ENCODE assay signal across 9 mouse cellular contexts in the genomic region with DNA sequence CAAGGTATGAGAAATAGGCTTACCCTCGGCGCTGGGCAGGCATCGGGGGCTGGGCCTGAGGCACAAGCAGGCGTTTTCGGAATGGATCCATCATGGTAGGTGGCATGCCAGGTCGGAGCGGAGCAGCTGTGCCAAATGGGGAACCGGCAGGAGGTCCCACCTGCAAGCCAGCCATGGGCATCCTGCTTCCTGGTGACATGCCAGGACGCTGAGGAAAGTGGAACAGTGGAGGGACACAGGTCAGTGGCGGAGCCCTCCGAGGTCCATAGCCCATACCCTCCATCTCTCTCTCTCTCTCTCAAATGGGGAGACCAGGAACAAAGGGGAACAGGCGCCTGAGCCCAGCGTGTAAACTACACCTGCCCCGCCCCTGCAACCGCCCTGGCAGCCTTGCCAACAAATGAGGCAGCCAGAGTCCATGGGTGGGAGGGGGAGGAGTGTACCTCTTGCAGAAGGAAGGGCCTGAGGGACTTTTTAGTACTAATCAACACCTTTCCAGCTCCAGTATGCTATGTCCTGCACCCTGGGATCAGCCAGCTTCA. TPM values are rescaled to one million over a fixed set of nuclear protein-coding genes. Genes with fewer than 3 reads are reported as not detected.
A peak's percentile ranks its signal among the peaks of the same experiment; 100 is the strongest.
DNase-seq lines count a peak whose midpoint lies in the region; ATAC-seq lines count a peak whose summit lies in the region.
"Had no signal": no experiment of that assay in that cellular context is flagged by ENCODE, and none has a peak within 500 bp of the region (broad histone marks: within the 10 kb centered on the region; RNA-seq: fewer than 3 reads in every experiment).

No protein-coding gene starts in this region.

- no peak overlapping the region for H3K27ac ChIP-seq in intestine, embryonic 15.5 days
- no peak overlapping the region for H3K27ac ChIP-seq in intestine, embryonic 16.5 days (ENCODE audit: low read length)
- peak overlapping the region; percentile 73 for H3K27ac ChIP-seq in forebrain, embryonic 13.5 days

- peak; percentile 72 to 81 for DNase-seq in adrenal gland, postnatal 36 days
- DNase-seq in kidney, adult 9 months: peak; percentile 73
- no peak for DNase-seq in right cerebral cortex, postnatal 25 days
- no peak for DNase-seq in left cerebral cortex, adult 11 months (ENCODE audit: low spot score)

- peaks cover 42% of the 10 kb centered on the region for H3K36me3 ChIP-seq in intestine, embryonic 15.5 days
- peaks cover 34% of the 10 kb centered on the region for H3K36me3 ChIP-seq in intestine, embryonic 16.5 days (ENCODE audit: control insufficient read depth, insufficient read depth, low read length)
- peaks cover 50% of the 10 kb centered on the region for H3K36me3 ChIP-seq in forebrain, embryonic 13.5 days (ENCODE audit: poor library complexity, severe bottlenecking)

- ATAC-seq in intestine, embryonic 15.5 days: peak; percentile 15; the same call in 1 of the 2 replicates
- ATAC-seq in intestine, embryonic 16.5 days: no peak
- no peak for ATAC-seq in forebrain, embryonic 13.5 days
- ATAC-seq in megakaryocyte progenitor cell, adult 5-6 weeks (replicated peaks; ENCODE audit: poor library complexity): peak; percentile 62

- H3K9ac ChIP-seq in intestine, embryonic 15.5 days: no peak overlapping the region
- H3K9ac ChIP-seq in intestine, embryonic 16.5 days (ENCODE audit: low read depth, low read length): no peak overlapping the region
- H3K9ac ChIP-seq in forebrain, embryonic 13.5 days: no peak overlapping the region

- no peak overlapping the region for H3K4me2 ChIP-seq in intestine, embryonic 15.5 days (replicated peaks)
- no peak overlapping the region for H3K4me2 ChIP-seq in intestine, embryonic 16.5 days (ENCODE audit: low read depth, low read length)
- no peak overlapping the region for H3K4me2 ChIP-seq in forebrain, embryonic 13.5 days

- H3K27me3 ChIP-seq in intestine, embryonic 15.5 days (replicated peaks): no peaks in the 10 kb centered on the region
- no peaks in the 10 kb centered on the region for H3K27me3 ChIP-seq in intestine, embryonic 16.5 days (replicated peaks; ENCODE audit: control insufficient read depth, insufficient read depth, low read length)
- no peaks in the 10 kb centered on the region for H3K27me3 ChIP-seq in forebrain, embryonic 13.5 days
- H3K27me3 ChIP-seq: CH12.LX had no signal

- H3K4me3 ChIP-seq in intestine, embryonic 15.5 days (replicated peaks): no peak overlapping the region
- no peak overlapping the region for H3K4me3 ChIP-seq in intestine, embryonic 16.5 days (ENCODE audit: low read length)
- no peak overlapping the region for H3K4me3 ChIP-seq in forebrain, embryonic 13.5 days

- 74% methylated on average over 15 of the region's 15 CpGs for WGBS in intestine, embryonic 15.5 days
- WGBS in intestine, embryonic 16.5 days: 65% methylated on average over 15 of the region's 15 CpGs
- 79% methylated on average over 15 of the region's 15 CpGs for WGBS in forebrain, embryonic 13.5 days

- no peaks in the 10 kb centered on the region for H3K9me3 ChIP-seq in intestine, embryonic 15.5 days
- H3K9me3 ChIP-seq in intestine, embryonic 16.5 days (ENCODE audit: control insufficient read depth, low read length): no peaks in the 10 kb centered on the region
- no peaks in the 10 kb centered on the region for H3K9me3 ChIP-seq in forebrain, embryonic 13.5 days (replicated peaks)

- H3K4me1 ChIP-seq in intestine, embryonic 15.5 days (replicated peaks): peaks cover 39% of the 10 kb centered on the region
- peaks cover 36% of the 10 kb centered on the region for H3K4me1 ChIP-seq in intestine, embryonic 16.5 days (ENCODE audit: control insufficient read depth, insufficient read depth, low read length)
- H3K4me1 ChIP-seq in forebrain, embryonic 13.5 days: peaks cover 41% of the 10 kb centered on the region

RNA-seq across cellular contexts. Expression of gene Smarcd2, which starts 5.4 kb away (rescaled TPM):
- polyA plus RNA-seq in intestine, embryonic 15.5 days (2015; fragmentation: Nextera tagmentation; extraction: Ambion mirVana): 60.6 and 61.5 TPM in 2 replicates
- 48.1 and 49.7 TPM in 2 replicates for polyA plus RNA-seq in intestine, embryonic 16.5 days (2015; fragmentation: Nextera tagmentation; extraction: Ambion mirVana)
- 10 to 100 TPM; 68.1 to 86.5 TPM for total RNA-seq in adrenal gland, postnatal 36 days (2021)
- polyA plus RNA-seq in forebrain, embryonic 13.5 days (2015; fragmentation: Nextera tagmentation; extraction: Ambion mirVana): 14.2 and 14.3 TPM in 2 replicates
- total RNA-seq in megakaryocyte progenitor cell, adult 5-6 weeks (2015): 62.9 and 63.5 TPM in 2 replicates
- 216 and 275 TPM in 2 replicates for total RNA-seq in megakaryocyte progenitor cell, adult 5-6 weeks (2017)

RNA-seq across cellular contexts. Expression of gene Tcam1, which starts 9.1 kb away (rescaled TPM):
- polyA plus RNA-seq in intestine, embryonic 15.5 days (2015; fragmentation: Nextera tagmentation; extraction: Ambion mirVana): 0.31 and 0.33 TPM in 2 replicates
- 0.20 and 0.27 TPM in 2 replicates for polyA plus RNA-seq in intestine, embryonic 16.5 days (2015; fragmentation: Nextera tagmentation; extraction: Ambion mirVana)
- total RNA-seq in adrenal gland, postnatal 36 days (2021): under 1 TPM; 0.23 to 0.36 TPM
- 0.10 and 0.14 TPM in 2 replicates for polyA plus RNA-seq in forebrain, embryonic 13.5 days (2015; fragmentation: Nextera tagmentation; extraction: Ambion mirVana)
- 2.2 and 2.3 TPM in 2 replicates for total RNA-seq in megakaryocyte progenitor cell, adult 5-6 weeks (2015)
- 1.6 and 1.7 TPM in 2 replicates for total RNA-seq in megakaryocyte progenitor cell, adult 5-6 weeks (2017)

RNA-seq across cellular contexts. Expression of gene Psmc5, which starts 11.4 kb away (rescaled TPM):
- 247 and 259 TPM in 2 replicates for polyA plus RNA-seq in intestine, embryonic 15.5 days (2015; fragmentation: Nextera tagmentation; extraction: Ambion mirVana)
- 234 and 263 TPM in 2 replicates for polyA plus RNA-seq in intestine, embryonic 16.5 days (2015; fragmentation: Nextera tagmentation; extraction: Ambion mirVana)
- total RNA-seq in adrenal gland, postnatal 36 days (2021): 100 to 1,000 TPM; 154 to 172 TPM
- polyA plus RNA-seq in forebrain, embryonic 13.5 days (2015; fragmentation: Nextera tagmentation; extraction: Ambion mirVana): 322 and 348 TPM in 2 replicates
- 52.0 and 54.1 TPM in 2 replicates for total RNA-seq in megakaryocyte progenitor cell, adult 5-6 weeks (2015)
- total RNA-seq in megakaryocyte progenitor cell, adult 5-6 weeks (2017): 110 and 120 TPM in 2 replicates

RNA-seq across cellular contexts. Expression of gene Ftsj3, which starts 11.5 kb away (rescaled TPM):
- 52.5 and 56.3 TPM in 2 replicates for polyA plus RNA-seq in intestine, embryonic 15.5 days (2015; fragmentation: Nextera tagmentation; extraction: Ambion mirVana)
- 42.9 and 50.8 TPM in 2 replicates for polyA plus RNA-seq in intestine, embryonic 16.5 days (2015; fragmentation: Nextera tagmentation; extraction: Ambion mirVana)
- 10 to 100 TPM; 55.2 to 66.2 TPM for total RNA-seq in adrenal gland, postnatal 36 days (2021)
- polyA plus RNA-seq in forebrain, embryonic 13.5 days (2015; fragmentation: Nextera tagmentation; extraction: Ambion mirVana): 46.4 and 52.7 TPM in 2 replicates
- total RNA-seq in megakaryocyte progenitor cell, adult 5-6 weeks (2015): 45.5 and 45.7 TPM in 2 replicates
- total RNA-seq in megakaryocyte progenitor cell, adult 5-6 weeks (2017): 151 and 191 TPM in 2 replicates

RNA-seq across cellular contexts. Expression of gene Gh, which starts 34.3 kb away (rescaled TPM):
- not detected in 2 replicates for polyA plus RNA-seq in intestine, embryonic 15.5 days (2015; fragmentation: Nextera tagmentation; extraction: Ambion mirVana)
- polyA plus RNA-seq in intestine, embryonic 16.5 days (2015; fragmentation: Nextera tagmentation; extraction: Ambion mirVana): not detected in 2 replicates
- total RNA-seq in adrenal gland, postnatal 36 days (2021): not detected
- not detected in 2 replicates for polyA plus RNA-seq in forebrain, embryonic 13.5 days (2015; fragmentation: Nextera tagmentation; extraction: Ambion mirVana)
- total RNA-seq in megakaryocyte progenitor cell, adult 5-6 weeks (2015): not detected in 2 replicates
- total RNA-seq in megakaryocyte progenitor cell, adult 5-6 weeks (2017): not detected in 2 replicates

Comparison
In these comparisons a context has a peak if more than half of its experiments do, and no peak if none do; other contexts are left out.
1. ATAC-seq: peak in intestine, embryonic 15.5 days (single experiment) and megakaryocyte progenitor cell, adult 5-6 weeks (single experiment); none in intestine, embryonic 16.5 days (single experiment) and forebrain, embryonic 13.5 days (single experiment).
2. DNase-seq: peak in adrenal gland, postnatal 36 days (2 of 2) and kidney, adult 9 months (single experiment); none in right cerebral cortex, postnatal 25 days (single experiment) and left cerebral cortex, adult 11 months (single experiment).